Comparison of ENCODE assay signal across 18 mouse cellular contexts in genomic region chr2:42419084-42419483, GRCm38 (mm10).
"Had no signal": no experiment of that assay in that cellular context is flagged by ENCODE, and none has a peak within 500 bp of the region (broad histone marks: within the 10 kb centered on the region; RNA-seq: fewer than 3 reads in every experiment).

No protein-coding gene starts in this region.

- DNase-seq: lung, embryonic 14.5 days; lung, postnatal 10 days; lung, postnatal 4 days; midbrain, embryonic 14.5 days; retina, postnatal 1 day; right cerebral cortex, adult 18-20 months; right cerebral cortex, postnatal 25 days; right cerebral cortex, postnatal 4 days; spleen, adult 18-20 months; thymus, adult 2 months; thymus, postnatal 25 days; thymus, postnatal 4 days had no signal

- H3K27ac ChIP-seq: midbrain, embryonic 10.5 days; midbrain, embryonic 12.5 days; neural tube, embryonic 13.5 days; neural tube, embryonic 15.5 days had no signal

- H3K4me1 ChIP-seq: midbrain, embryonic 10.5 days; midbrain, embryonic 12.5 days; neural tube, embryonic 13.5 days; neural tube, embryonic 15.5 days had no signal

- H3K9ac ChIP-seq: lung, embryonic 14.5 days; midbrain, embryonic 12.5 days; neural tube, embryonic 13.5 days; neural tube, embryonic 15.5 days had no signal

- H3K4me2 ChIP-seq: lung, embryonic 14.5 days; midbrain, embryonic 12.5 days; neural tube, embryonic 13.5 days; neural tube, embryonic 15.5 days had no signal

- H3K36me3 ChIP-seq: midbrain, embryonic 10.5 days; midbrain, embryonic 12.5 days; neural tube, embryonic 13.5 days; neural tube, embryonic 15.5 days had no signal

- H3K4me3 ChIP-seq: midbrain, embryonic 10.5 days; midbrain, embryonic 12.5 days; myocyte; neural tube, embryonic 13.5 days; neural tube, embryonic 15.5 days had no signal

- H3K9me3 ChIP-seq: midbrain, embryonic 10.5 days; midbrain, embryonic 12.5 days; neural tube, embryonic 13.5 days; neural tube, embryonic 15.5 days had no signal

- ATAC-seq: midbrain, embryonic 16.5 days had no signal

- H3K27me3 ChIP-seq: midbrain, embryonic 12.5 days; neural tube, embryonic 13.5 days; neural tube, embryonic 15.5 days had no signal
